Mouse (Mus musculus) G1E-ER4 (cell line): ENCODE data around the gene Ecpas. TPM values are rescaled to one million over a fixed set of nuclear protein-coding genes. Genes with fewer than 3 reads are reported as not detected.

Source experiments
- GATA1 ChIP-seq: IDR thresholded peaks from one replicate; pipeline ENCODE4 v1.8.0; 2012; ENCODE audit warnings: low read length, inconsistent platforms
- polyA plus RNA-seq: library from polyadenylated mRNA; stranded (reverse); fragments of >175 nt; gene quantifications from 2 replicates; pipeline ENCODE4 v1.2.3, GENCODE M21; 2012

The Ecpas gene
- polyA plus RNA-seq: 35.0 and 44.5 TPM in 2 replicates

- TF ChIP-seq GATA1: no peak
Measured at GRCm38 (mm10) chr4:58912629-58913335, at the start of gene Ecpas. Gene Ecpas, minus strand, starts transcription at chr4:58912749.

DNA sequence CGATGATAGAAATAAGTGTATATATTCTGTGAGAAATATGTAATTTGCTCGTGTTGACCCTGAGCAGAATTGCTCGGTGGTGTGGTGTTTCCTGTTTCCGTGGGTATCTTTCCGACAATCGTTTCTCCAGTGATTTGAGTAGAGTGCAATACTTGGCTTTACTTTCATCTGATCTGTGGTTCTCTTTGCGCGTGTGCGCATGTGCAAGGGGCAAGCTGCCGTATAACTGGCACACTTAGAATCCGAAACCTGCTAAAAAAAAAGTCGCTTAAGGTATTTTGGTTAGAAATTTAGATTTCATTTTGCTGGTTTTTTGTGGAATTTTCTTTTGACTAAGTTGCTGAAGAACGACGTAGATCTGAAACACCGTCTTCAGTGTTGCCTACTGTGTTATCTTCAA, 49.2 kb upstream of the Ecpas start:
- TF ChIP-seq GATA1: no peak

DNA sequence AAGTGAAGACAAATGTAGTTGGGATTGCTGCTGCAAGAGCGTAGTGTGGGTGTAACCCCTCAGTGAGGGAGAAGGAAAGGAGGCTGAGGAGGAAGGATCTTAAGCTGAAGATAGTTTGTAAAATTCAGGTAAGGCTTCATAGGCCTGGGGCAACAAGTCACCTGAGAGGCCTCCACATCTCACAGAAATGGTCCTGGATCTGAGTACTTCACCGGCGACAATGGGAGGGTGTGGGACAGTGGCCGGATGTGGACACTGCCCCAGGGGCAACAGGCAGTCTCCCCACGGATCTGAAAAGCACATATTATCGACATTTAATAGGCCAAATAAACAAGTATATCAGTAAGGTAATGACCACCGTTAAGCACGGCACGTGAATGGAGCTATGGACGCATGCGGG, 40.1 kb upstream of the Ecpas start:
- no peak for TF ChIP-seq GATA1

- no peak for TF ChIP-seq GATA1
Measured at GRCm38 (mm10) chr4:58948391-58948790, 35.8 kb upstream of the Ecpas start.

DNA sequence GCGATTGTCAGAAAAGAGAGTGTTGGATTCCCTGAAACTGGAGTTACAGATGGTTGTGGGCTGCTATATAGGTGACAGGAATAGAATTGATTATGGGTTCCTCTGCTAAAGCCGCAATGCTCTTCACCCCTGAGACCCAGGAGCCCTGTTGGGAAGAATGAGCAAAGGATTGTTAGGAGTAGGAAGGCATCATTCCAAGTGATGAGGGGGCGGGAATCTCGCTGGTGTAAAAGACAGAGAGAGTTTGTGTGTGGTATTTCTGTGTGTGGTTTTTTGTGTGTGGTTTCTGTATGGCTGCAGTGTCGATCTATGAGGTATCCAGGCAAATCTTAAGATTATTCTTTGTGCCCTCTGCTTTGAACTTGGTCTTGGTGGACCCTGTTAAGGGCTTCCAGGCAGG, 32.1 kb upstream of the Ecpas start:
- no peak for TF ChIP-seq GATA1

- no peak for TF ChIP-seq GATA1
Measured at GRCm38 (mm10) chr4:58944206-58944553, 31.6 kb upstream of the Ecpas start.

DNA sequence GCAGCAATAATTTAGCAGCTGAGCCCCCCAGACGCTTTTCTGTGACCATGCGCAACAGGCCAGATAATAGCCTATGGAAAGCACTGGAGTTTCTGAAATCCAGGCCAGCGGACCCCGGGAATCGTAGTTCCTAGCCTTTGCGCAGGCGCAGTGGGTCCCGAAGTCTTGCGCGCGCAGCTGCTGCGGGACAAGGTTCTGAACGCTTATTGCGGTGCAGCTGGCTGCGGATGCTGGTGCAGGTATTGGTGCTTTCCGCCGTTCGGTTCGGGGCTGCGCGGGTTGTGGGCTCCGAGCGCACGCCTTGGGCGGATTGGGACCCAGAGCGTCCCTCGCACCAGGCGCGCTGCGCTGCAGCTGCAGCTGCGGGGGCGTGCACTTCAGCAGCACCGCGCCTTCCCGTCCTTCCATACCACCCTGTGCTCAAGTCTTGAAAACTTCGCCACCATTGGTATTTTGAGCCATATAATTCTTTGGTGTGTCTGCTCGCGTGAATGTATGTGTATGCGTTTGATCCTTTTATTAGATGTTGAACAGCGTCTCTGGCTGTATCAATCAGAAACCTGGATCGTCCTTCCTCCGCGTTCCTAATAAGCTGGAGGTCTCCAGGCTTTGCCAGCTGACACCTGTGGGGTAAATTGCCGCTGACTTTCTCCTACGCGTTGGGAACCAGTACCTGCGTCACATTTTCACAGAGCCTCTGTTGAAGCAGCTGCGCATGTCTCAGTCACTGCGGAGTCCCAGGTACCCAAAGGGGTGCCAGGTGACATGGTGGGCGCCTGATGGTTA, 31.1 kb upstream of the Ecpas start, which contains the start of gene Zkscan16:
Gene Zkscan16, plus strand, starts transcription at position 209 of the 786 bp plus-strand sequence.
- TF ChIP-seq GATA1: no peak

DNA sequence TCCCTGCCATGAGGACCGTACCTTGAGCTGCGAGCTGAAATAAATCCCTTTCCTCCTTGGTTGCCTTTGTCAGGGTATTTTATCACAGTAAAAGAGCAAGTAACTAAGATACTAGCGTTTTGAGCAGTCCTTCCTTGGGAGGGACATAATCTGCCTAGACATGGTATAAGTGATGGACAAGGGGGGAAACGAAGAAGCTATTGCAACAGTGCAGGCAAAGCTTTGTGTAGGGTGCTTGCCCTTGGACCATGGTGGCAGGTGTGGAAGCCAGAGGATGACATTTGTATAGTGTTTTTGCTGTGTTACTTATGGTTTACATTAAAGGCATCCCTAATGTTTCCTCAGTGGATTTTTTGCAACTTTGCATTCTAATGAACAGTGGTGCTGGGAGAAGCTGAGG, 30.4 kb upstream of the Ecpas start:
- TF ChIP-seq GATA1: no peak

DNA sequence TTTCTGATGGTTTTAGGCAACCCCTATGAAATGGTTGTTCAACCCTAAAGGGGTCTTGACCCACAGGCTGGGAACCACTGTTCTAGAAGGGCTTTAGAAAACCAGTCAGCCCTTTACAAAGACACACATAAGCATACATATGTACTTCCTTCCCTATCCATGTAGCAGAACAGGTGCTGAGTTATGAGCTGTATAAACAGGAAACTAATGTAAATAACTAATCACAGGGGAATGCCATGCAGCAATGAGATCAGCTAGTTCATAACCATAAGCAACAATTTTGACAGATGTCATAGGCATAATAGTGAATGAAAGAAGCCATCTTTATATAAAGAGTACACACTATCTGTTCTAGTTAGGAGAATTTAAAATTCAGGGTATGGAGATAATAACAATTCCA, 29.1 kb upstream of the Ecpas start:
- TF ChIP-seq GATA1: no peak

GRCm38 (mm10) chr4:58935846-58936245, 23.3 kb upstream of the Ecpas start:
- no peak for TF ChIP-seq GATA1

- TF ChIP-seq GATA1: no peak
Measured at GRCm38 (mm10) chr4:58934746-58935476, 22.4 kb upstream of the Ecpas start.

GRCm38 (mm10) chr4:58934308-58934707, 21.8 kb upstream of the Ecpas start:
- TF ChIP-seq GATA1: no peak

GRCm38 (mm10) chr4:58932541-58932940, 20.0 kb upstream of the Ecpas start:
- TF ChIP-seq GATA1: no peak

GRCm38 (mm10) chr4:58927661-58928060, 15.1 kb upstream of the Ecpas start:
- no peak for TF ChIP-seq GATA1

- TF ChIP-seq GATA1: no peak
Measured at GRCm38 (mm10) chr4:58926120-58926519, 13.6 kb upstream of the Ecpas start.

GRCm38 (mm10) chr4:58925664-58926063, 13.1 kb upstream of the Ecpas start:
- no peak for TF ChIP-seq GATA1
